Mouse (Mus musculus) c-Kit-negative CD71-positive TER-119-positive erythroid progenitor cells, embryonic 14.5 days (primary cell): ENCODE data around the gene Anxa11.
A peak's percentile ranks its signal among the peaks of the same experiment; 100 is the strongest.
"Not testable (repeated sequence)": the region's sequence is repeated elsewhere in the genome, so short reads cannot be mapped to it uniquely, and the experiment has no call there.

Experiments
- DNase-seq: peaks from one replicate; pipeline ENCODE4 v3.0.0-alpha.2; 2013; ENCODE audit warnings: low read depth, low spot score

The Anxa11 gene

GRCm38 (mm10) chr14:25841991-25842687, at the start of gene Anxa11:
Anxa11 (plus strand) TSS chr14:25842156.
- peak; percentile 46 for DNase-seq

- no peak for DNase-seq
Measured at GRCm38 (mm10) chr14:25794331-25794730, 47.6 kb upstream of the Anxa11 start.

GRCm38 (mm10) chr14:25795067-25795466, 46.9 kb upstream of the Anxa11 start:
- DNase-seq = no peak

GRCm38 (mm10) chr14:25795561-25796174, 46.3 kb upstream of the Anxa11 start:
- DNase-seq = no peak

GRCm38 (mm10) chr14:25796619-25797018, 45.3 kb upstream of the Anxa11 start:
- no peak for DNase-seq

- no peak for DNase-seq
Measured at GRCm38 (mm10) chr14:25800166-25800960, 41.6 kb upstream of the Anxa11 start.

- no peak for DNase-seq
Measured at GRCm38 (mm10) chr14:25802511-25802910, 39.4 kb upstream of the Anxa11 start.

GRCm38 (mm10) chr14:25803246-25803809, 38.6 kb upstream of the Anxa11 start:
- DNase-seq = no peak

GRCm38 (mm10) chr14:25805871-25806270, 36.1 kb upstream of the Anxa11 start:
- DNase-seq = no peak

GRCm38 (mm10) chr14:25806561-25806960, 35.4 kb upstream of the Anxa11 start:
- no peak for DNase-seq

GRCm38 (mm10) chr14:25811026-25811425, 30.9 kb upstream of the Anxa11 start:
- not testable (repeated sequence) for DNase-seq

- DNase-seq = no peak
Measured at GRCm38 (mm10) chr14:25814140-25814539, 27.8 kb upstream of the Anxa11 start.

- DNase-seq = no peak
Measured at GRCm38 (mm10) chr14:25816416-25816815, 25.5 kb upstream of the Anxa11 start.

- DNase-seq = no peak
Measured at GRCm38 (mm10) chr14:25822584-25822983, 19.4 kb upstream of the Anxa11 start.

- no peak for DNase-seq
Measured at GRCm38 (mm10) chr14:25824995-25825394, 17.0 kb upstream of the Anxa11 start.

- no peak for DNase-seq
Measured at GRCm38 (mm10) chr14:25825880-25826626, 15.9 kb upstream of the Anxa11 start.

- no peak for DNase-seq
Measured at GRCm38 (mm10) chr14:25826866-25827265, 15.1 kb upstream of the Anxa11 start.

GRCm38 (mm10) chr14:25831332-25831731, 10.6 kb upstream of the Anxa11 start:
- no peak for DNase-seq

- no peak for DNase-seq
Measured at GRCm38 (mm10) chr14:25832301-25832700, 9.7 kb upstream of the Anxa11 start.

- no peak for DNase-seq
Measured at GRCm38 (mm10) chr14:25838411-25838810, 3.5 kb upstream of the Anxa11 start.

GRCm38 (mm10) chr14:25839791-25840190, 2.2 kb upstream of the Anxa11 start:
- DNase-seq = no peak
